Mouse (Mus musculus): Measurements from ENCODE around the gene Nlgn1.

Gene Nlgn1

DNA sequence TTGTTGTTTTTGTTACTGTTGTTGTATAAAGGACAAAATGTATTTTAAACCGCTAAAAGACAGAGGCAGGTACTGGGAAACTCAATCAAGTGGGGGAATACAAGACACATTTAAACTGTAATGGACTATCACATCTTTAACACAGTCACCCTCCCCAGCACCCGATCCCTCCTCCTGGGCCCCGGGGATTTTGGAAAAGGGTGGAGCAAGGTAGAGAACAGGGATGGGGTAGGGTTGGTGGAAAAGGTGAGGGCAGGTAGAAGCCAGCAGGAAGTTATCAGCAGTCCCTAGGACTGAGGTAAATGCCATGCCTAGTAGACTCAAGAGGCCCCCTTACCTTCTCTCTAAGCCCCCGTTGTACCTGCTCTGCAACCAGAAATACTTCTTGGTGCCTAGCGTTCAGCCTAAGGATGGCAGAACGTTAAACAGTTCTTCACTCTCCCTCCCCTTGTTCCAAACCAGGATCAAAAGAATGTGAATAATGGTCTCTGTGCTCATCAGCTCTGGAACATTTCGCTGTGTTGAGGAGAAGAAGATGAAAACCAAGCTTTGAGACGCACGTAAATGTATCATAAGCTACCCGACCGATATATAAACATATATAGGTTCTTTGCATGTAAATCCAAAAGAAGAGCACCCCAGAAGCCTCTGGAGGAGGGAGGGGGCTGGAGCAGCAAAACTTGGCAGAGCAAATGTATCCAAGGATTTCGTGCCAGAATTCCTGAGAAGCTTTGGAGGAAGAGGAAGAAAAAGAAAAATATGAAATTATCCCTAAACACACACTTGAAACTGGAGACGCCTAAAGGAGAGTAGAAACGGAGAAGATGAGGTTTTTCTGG lies at the start of gene Nlgn1:
Nlgn1 (minus strand) TSS at position 61 of the 839 bp plus-strand sequence.
- no peak for DNase-seq

- no peak for DNase-seq
Measured at GRCm38 (mm10) chr3:26378272-26378671, 46.0 kb upstream of the Nlgn1 start.

GRCm38 (mm10) chr3:26355082-26355481 lies 22.8 kb upstream of the Nlgn1 start:
- DNase-seq, result no peak

DNA sequence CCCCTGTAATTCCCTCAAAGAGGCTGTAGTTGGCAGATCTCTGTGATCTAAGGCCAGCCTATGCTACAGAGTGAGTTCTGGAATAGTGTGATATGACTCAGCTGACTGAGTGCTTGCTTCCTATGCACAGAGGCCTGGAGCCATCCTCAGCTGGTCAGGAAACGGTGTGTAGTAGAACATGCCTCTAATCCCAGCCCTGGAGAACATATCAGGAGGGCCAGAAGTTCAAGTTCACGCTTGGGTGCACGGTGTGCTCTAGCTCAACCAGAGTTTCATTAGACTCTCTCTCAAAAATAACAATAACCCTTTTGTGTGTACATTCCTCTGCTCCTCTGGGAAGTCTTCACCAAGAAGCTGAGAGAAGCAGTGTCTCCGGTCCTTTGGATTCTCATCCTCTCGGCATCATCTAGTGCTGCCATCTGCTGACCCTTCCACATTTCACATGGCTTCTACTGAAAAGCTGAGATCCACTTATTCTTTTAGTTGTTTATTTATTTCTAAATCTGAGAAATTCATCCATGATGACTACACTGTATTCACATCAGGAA lies 22.3 kb upstream of the Nlgn1 start:
- no peak for DNase-seq

- no peak for DNase-seq
Measured at GRCm38 (mm10) chr3:26337495-26337894, 5.2 kb upstream of the Nlgn1 start.

DNA sequence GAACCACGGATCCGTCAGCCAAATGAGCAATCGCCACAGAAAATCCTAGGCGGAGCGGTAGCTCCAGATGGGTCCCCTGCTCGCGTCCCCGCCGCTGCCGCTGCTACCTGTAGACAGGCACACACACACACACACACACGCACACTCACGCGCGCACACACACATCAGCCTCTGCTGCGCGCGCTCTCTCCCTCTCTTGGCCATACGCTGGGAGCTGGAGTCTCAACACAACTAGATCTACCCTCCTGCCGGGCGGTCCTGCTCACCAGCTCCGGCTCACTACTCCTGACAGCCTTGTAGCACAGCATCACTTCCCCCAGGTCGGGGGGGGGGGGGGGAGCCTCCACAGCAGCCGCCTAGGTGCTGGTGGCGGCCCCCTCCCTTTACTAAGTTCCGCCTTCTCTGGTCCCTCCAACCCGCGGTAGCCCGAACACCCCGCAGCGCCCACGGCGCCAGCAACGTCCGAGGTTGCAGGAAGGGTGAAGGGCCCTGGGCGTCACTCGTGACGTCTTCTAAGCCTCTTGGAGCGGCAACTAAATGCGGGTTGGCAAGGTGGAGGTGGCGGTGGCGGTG lies 1.1 kb upstream of the Nlgn1 start:
- no peak for DNase-seq

DNA sequence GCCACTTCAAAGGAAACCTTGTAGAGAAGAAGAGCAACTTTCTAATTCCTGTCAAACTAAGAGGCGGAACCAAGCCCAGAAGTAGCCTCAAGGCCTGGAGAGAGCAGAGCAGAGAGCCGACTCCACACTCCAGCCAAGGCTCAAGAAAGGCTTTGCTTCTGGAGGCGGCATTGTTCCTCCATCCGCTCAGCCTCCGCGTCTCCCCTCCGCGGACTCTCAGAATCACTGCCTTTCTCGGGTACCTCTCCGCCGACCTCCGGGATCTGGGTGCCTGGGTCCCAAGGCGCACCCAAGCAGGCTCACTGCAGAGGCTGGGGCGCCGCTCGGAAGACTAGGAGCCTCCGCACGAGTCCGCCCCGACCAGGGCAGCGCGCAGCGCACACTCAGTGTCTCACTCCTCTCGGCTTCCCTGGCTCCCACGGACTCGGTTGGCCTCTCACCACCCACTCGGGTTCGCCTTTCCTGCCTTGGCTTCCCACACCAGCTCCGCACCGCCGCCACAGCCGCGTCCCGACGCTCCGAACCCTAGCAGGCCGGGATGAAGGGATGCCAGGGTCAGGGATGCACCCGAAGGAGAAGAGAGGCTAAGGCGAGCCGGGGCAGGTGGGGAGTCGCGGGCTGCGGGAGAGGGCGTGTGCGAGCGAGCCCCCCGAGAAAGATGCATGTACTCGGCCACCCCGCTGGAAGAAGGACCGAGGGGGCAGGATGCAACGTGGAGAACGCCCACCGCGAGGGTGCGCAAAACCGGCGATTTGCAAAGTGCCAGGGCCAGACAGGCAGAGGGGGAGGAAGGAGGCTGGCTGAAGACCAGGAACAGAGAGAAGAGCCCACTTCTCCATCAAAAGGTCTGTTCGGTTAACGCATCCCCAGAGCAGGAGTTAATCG lies 841 bp downstream of the Nlgn1 start:
- no peak for DNase-seq

DNA sequence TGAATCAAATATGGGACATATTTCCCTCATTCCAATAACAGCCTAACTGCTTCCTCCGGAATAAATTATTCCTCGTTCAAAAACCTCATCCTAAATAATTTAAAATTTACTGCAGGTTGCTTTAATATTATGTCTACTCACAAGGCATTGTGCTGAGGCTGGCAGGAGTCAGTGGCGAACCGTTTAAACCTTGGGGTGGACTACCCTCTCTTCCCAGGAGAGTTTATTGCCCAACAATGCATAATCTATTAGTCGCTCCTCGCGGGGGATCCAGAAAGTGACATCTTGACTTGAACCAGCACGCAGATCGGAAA lies 1.4 kb downstream of the Nlgn1 start:
- no peak for DNase-seq

DNA sequence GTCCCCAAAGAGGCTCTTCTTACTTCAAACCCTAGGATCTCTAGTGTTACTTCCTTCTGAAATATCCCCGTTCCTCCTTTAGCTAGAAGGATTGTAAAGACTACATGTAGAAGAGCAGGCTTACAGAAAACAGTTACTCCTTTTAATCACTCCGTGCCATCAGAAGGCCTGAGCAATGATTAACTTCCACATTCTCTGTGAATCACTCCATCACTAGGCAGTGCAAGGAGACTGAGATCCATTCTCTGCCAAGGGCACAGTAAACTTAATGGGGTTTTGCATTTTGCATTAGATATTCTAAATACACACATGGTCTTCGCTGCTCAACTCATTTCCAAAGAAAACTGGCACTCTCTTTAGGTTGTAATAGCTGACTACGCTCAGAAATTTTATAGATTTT lies 2.2 kb downstream of the Nlgn1 start:
- DNase-seq, result no peak

- no peak for DNase-seq
Measured at GRCm38 (mm10) chr3:26324510-26324909, 7.8 kb downstream of the Nlgn1 start.

DNA sequence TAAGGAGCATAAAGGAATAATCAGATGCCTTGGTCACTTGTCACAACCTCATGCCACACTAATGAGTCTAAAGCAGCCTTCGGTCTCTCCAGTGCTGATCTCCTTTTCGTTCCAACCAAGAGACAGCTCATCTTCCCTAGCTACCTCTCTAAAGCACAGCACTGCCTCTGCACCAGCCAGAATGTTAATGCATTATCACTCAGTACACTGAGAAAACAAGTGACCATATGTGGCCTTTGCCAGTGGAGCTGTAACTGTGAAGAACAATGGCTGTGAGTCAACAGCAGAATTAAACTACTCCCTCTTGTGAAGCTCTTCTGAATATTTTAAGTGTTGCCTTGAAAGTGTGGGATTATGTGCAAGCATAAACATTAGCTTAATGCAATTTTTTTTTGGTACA lies 14.9 kb downstream of the Nlgn1 start:
- DNase-seq, result no peak

DNA sequence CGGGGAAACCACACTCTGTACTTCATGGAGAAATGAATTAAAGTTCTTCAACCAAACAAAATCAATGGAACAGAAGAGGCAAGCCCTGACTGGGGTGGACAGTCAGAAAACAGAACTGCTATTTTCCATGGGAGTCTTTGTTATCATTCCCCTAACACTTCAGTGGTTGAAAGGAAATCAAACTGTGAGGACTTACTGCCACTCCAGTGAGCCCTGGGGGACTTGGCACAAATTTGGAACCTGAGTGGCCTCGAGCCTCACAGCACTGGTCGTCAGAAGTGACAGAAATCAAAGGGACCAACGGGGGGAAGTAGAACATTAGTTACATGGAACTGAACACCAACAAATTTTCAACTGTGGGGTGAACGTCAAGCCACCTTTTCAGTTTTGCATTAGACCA lies 34.4 kb downstream of the Nlgn1 start:
- no peak for DNase-seq

DNA sequence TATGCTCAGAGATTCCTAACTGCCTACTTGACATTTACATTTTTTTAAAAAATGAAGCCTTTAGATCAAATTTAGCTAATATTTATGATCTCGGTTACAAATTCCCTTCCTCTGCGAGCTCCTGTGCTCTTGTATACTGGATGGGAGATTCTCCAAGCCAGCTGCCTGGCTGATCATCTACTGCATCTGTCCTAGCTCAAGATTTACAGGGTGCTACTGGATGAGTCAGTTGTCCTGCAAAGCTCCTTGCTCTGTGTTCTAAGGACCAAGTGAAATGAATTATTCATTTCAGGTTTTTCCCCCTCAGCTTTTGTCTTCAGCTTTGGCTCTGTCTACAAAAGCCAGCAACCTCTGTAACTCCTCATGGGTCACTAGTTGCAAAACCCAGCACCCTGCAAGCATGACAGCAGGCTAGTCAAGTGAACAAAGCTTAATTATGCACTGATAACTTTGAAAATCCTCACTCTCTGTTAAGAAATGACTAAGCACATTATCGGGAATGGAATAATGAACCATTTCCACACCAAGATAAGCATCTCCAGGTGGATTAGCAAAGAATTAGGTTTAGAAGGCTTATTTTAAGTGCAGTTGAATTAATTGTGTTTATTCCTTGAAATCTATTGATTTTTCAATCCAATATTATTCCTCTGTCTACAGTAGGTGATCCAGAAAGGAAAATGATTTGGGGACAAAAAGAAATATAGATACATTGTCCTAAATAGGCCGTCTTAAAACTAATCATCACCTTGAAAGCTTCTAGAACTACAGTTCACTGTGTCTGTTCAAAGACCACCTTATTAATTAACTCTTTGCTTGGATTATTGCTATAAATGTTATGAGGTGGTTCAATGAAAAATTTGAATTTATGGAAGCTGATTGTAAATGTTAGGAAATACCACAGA lies 61.1 kb downstream of the Nlgn1 start:
- DNase-seq, result no peak

DNA sequence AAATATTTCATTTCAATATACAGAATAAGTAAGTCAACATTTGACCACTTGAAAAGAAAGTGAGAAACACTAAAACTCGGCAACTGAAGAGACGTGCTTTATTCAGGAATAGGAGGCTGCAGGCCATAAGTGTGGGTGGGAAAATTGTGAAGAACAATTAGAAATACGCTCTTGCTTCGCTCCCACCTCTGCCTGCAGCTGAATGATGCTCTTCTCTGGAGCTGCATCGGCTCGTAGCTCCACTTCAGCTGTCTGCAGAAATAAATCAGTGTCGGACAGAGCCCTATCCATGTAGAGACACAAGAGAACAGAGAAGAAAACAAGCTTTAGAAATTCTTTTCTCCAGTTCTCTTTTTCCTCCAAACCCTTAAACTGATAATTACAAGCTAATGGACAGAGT lies 85.7 kb downstream of the Nlgn1 start:
- DNase-seq, result no peak

DNA sequence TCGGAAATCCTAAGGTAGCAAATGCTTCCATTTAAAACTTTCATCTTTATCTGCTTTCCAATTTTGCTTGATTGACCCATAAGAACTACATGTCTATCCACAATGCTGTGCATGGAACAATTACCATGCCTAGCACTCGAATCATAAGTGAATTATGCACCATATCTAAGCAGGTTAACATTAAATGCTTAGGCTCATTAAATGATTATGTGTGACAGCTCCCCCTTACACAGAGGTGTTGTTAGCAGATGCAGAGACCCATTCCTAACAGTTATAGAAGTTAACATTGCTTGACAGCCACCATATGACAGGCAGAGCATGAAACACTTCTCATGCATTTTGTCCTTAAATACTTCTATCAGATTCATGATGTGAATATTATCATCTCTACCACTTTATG lies 89.0 kb downstream of the Nlgn1 start:
- no peak for DNase-seq

DNA sequence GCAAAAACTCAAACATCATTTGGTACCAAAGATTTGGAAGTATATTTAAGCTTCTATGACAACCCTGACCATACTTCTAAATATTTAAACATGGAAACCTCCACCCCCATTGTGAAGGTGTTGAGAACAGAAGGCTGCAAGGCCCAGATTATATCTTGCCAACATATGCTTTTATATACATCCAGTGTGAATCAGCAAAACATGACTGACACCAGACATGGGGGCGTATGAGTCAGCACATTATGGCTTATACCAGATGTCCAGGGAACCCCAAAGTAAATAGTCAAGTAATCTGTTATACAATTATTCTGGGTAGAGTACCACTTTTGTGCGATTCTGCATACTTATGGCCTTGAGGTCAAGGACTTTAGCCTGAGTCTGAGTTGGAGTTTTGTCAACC lies 102.3 kb downstream of the Nlgn1 start:
- no peak for DNase-seq

- DNase-seq, result no peak
Measured at GRCm38 (mm10) chr3:26228827-26229226, 103.4 kb downstream of the Nlgn1 start.

DNA sequence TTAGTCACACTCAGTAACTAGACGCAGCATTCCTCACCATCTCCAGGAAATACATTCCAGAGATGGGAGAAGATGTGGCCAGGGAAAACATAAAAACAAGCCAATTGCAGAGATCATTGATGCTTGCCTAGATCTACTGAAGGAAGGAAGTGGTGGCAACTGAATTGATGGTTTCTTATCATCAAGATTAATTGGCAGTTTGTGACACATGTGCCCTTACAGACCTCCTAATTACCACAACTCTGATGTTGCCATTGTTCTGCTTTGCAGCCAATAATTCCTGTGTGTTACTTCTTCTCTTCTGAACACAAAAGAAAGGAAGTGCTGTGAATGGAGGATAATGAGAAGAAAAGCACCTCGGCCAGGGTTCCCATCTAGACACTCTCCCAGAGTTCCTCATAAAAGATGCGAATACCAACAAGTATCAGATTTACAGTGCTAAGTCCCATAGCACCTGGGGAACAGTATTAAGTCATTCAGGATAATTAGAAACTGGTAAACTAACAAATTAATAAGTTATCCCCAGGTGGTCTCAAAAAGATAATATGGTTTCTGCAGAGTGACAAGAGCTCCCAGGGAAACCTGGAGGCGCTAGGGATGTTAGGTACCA lies 104.0 kb downstream of the Nlgn1 start:
- DNase-seq, result no peak

DNA sequence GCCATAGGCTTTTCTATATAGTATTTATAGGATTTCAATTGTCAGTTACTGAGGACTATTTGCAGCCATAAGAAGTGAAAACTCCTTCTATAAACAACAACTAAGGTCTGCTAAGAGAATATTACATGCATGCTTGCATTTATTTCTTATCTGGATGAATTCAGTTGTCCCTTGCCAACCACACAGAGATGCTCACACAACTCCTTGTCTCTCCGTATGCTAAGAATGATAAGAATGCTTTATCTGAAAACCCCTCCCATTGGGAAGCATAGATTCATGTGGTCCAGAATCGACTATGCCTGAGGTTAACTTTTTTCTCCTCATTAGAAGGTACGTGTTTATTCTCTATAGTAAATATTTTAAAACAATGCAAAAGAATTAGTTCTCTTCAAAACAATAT lies 108.8 kb downstream of the Nlgn1 start:
- DNase-seq, result no peak

GRCm38 (mm10) chr3:26216231-26216630 lies 116.0 kb downstream of the Nlgn1 start:
- no peak for DNase-seq

DNA sequence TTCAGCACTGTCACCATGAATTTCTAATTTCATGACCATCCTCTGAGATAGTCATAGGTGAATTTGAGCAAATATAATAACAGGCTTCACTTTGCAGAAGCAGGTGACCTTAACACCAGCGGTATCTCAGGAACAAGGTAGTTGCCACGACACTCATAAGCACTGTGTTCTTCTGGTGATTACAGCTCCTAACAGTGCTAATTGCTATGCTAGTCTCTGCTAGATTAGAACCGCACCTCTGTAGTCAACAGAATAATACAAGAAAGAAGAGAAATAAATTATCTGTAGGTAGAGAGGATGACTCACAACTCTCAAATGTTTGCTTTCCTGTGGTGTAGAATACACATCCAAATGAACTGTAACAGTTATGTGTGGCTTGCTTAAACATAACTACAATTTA lies 129.6 kb downstream of the Nlgn1 start:
- no peak for DNase-seq

DNA sequence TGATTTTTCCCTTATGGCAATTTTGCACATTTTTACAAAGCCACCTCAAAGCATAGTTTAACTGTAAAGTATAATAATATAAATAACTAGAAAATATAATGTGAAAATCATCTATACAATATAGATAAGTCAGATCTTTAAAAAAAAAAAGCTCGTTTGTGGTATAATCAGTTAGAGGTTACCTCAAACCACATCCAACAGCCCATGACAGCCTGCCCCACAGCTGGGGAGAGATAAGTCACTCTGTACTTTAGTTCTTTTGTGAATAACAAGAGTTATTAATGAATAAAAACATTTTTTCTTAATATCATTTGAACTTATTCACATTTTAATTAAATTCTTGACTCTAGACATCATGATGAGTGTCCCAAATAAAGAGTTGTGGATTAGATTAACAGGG lies 130.8 kb downstream of the Nlgn1 start:
- DNase-seq, result no peak

All from B cell, adult 2 months (primary cell).